Mouse (Mus musculus) adrenal gland, adult 10 weeks (tissue): ENCODE results near the gene Xpo1. TPM values are rescaled to one million over a fixed set of nuclear protein-coding genes. Genes with fewer than 3 reads are reported as not detected.

ENCODE experiments used
- polyA plus RNA-seq: library from polyadenylated mRNA; stranded (reverse); fragments of 350-450 nt; fragmentation: Illumina TruSeq; extraction: RNeasy Lipid Tissue Mini Kit (QIAGEN cat#74804); gene quantifications from one replicate; pipeline ENCODE4 v1.2.3, GENCODE M21; 2014; ENCODE audit warnings: low read depth, low replicate concordance

Gene Xpo1
- polyA plus RNA-seq: 279 TPM

GRCm38 (mm10) chr11:23255427-23256193 is at the start of gene Xpo1:
Gene Xpo1 (plus strand): TSS chr11:23256041.

GRCm38 (mm10) chr11:23306764-23307565 is 51.1 kb downstream of the Xpo1 start, which contains the start of gene Usp34:
Gene Usp34 (plus strand): TSS chr11:23306895.

Other genes starting within 250 kb of the Xpo1 start
- 17.3 TPM for gene Fam161a, start 248.5 kb upstream of the Xpo1 start, polyA plus RNA-seq
- 200 TPM for gene Usp34, start 50.9 kb downstream of the Xpo1 start, polyA plus RNA-seq
- 115 TPM for gene Ahsa2, start 242.0 kb downstream of the Xpo1 start, polyA plus RNA-seq